Mouse (Mus musculus) small intestine, adult 10 weeks (tissue): Measurements from ENCODE around the gene Ranbp2. TPM values are rescaled to one million over a fixed set of nuclear protein-coding genes. Genes with fewer than 3 reads are reported as not detected.

Source experiments
- polyA plus RNA-seq: library from polyadenylated mRNA; stranded (reverse); fragments of 350-450 nt; fragmentation: Illumina TruSeq; extraction: RNeasy Lipid Tissue Mini Kit (QIAGEN cat#74804); gene quantifications from one replicate; pipeline ENCODE4 v1.2.3, GENCODE M21; 2014; ENCODE audit warnings: low replicate concordance

Gene Ranbp2
- 93.3 TPM for polyA plus RNA-seq

GRCm38 (mm10) chr10:58446384-58447279 is at the start of gene Ranbp2:
Gene Ranbp2, plus strand, starts transcription at chr10:58446920.

GRCm38 (mm10) chr10:58497320-58498284 is 50.9 kb downstream of the Ranbp2 start, which contains the start of gene Ccdc138:
Gene Ccdc138, plus strand, starts transcription at chr10:58497948.

Other genes starting within 250 kb of the Ranbp2 start
- gene AW822073, start 222.0 kb upstream of the Ranbp2 start, polyA plus RNA-seq: not detected
- not detected for gene Duxf3, start 214.2 kb upstream of the Ranbp2 start, polyA plus RNA-seq
- not detected for gene Gm4981, start 210.2 kb upstream of the Ranbp2 start, polyA plus RNA-seq
- 111 TPM for gene Gcc2, start 191.4 kb upstream of the Ranbp2 start, polyA plus RNA-seq
- gene Lims1, start 123.5 kb upstream of the Ranbp2 start, polyA plus RNA-seq: 80.3 TPM
- 13.0 TPM for gene Ccdc138, start 51.0 kb downstream of the Ranbp2 start, polyA plus RNA-seq
- gene Edar, start 228.7 kb downstream of the Ranbp2 start, polyA plus RNA-seq: 0.26 TPM